Mouse (Mus musculus) liver, embryonic 15.5 days (tissue): Measurements from ENCODE around the gene Supt7l. TPM values are rescaled to one million over a fixed set of nuclear protein-coding genes. Genes with fewer than 3 reads are reported as not detected.

Source experiments
- ATAC-seq: fragments of 200-750 bp; cut with Nextera tagmentation; 2 replicates; pipeline ENCODE4 v1.8.0; 2017; ENCODE audit warnings: moderate number of reproducible peaks, mild to moderate bottlenecking, moderate library complexity; ENCODE audit not compliant: insufficient read depth
- H3K27ac ChIP-seq: fragments of 300-500 bp; sonication (generic); replicated peaks from 2 replicates; pipeline ENCODE4 v1.5.1; 2015; ENCODE audit warnings: mild to moderate bottlenecking, inconsistent platforms
- H3K27me3 ChIP-seq: fragments of 300-500 bp; sonication (generic); 2 replicates; pipeline ENCODE4 v1.6.1; 2015; ENCODE audit warnings: mild to moderate bottlenecking, inconsistent platforms
- H3K36me3 ChIP-seq: fragments of 300-500 bp; sonication (generic); replicated peaks from 2 replicates; pipeline ENCODE4 v1.6.1; 2015; ENCODE audit warnings: moderate library complexity, mild to moderate bottlenecking, inconsistent platforms
- H3K4me1 ChIP-seq: fragments of 300-500 bp; sonication (generic); replicated peaks from 2 replicates; pipeline ENCODE4 v1.6.1; 2015; ENCODE audit warnings: inconsistent platforms
- H3K4me2 ChIP-seq: fragments of 300-500 bp; sonication (generic); 2 replicates; pipeline ENCODE4 v1.6.1; 2015; ENCODE audit warnings: moderate library complexity, mild to moderate bottlenecking, inconsistent platforms
- H3K4me3 ChIP-seq: fragments of 300-500 bp; sonication (generic); replicated peaks from 2 replicates; pipeline ENCODE4 v1.5.1; 2015; ENCODE audit warnings: mild to moderate bottlenecking, inconsistent platforms
- H3K9ac ChIP-seq: fragments of 300-500 bp; sonication (generic); 2 replicates; pipeline ENCODE4 v1.6.1; 2015; ENCODE audit warnings: moderate library complexity, mild to moderate bottlenecking, inconsistent platforms
- H3K9me3 ChIP-seq: fragments of 300-500 bp; sonication (generic); replicated peaks from 2 replicates; pipeline ENCODE4 v1.6.1; 2016; ENCODE audit warnings: inconsistent platforms
- WGBS: fragments of 180-500 bp; shearing (Covaris S2); methylation state at CpG from one replicate; pipeline ENCODE4 v1.1.7; 2015; ENCODE audit warnings: mixed read lengths; ENCODE audit not compliant: insufficient replicate concordance; 5-methylcytosine and 5-hydroxymethylcytosine counted together
- polyA plus RNA-seq: library from polyadenylated mRNA; unstranded; fragments of >200 nt; fragmentation: Nextera tagmentation; extraction: Ambion mirVana; gene quantifications from 2 replicates; pipeline ENCODE4 v1.2.1, GENCODE M21; 2015

Supt7l gene
- polyA plus RNA-seq, 1 experiment from 2014 or later: 7.4 TPM

DNA sequence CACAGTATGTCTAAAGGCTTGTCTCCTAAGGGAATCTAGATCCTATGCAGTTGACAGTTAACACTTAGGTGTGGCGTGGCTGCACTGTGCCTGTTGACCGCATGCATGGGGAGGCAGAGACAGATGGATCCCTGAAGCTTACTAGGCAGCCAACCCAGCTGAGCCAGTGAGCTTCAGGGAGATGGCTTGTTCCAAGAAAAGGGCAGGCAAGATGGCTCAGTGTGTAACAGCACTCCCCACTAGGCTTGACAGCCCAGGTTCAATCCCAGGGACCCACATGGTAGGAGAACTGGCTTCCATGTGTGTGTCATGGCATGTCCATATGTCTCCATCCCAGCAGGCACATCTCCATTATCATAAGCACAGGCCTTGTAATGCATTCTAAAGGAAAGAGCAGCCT is 32.7 kb upstream of the Supt7l start:
- H3K4me1 ChIP-seq: 0 out of 2 replicates have a peak, but pooled peaks cover 2% of the 10 kb centered on the region
- WGBS: 81% methylated on average over 2 of the region's 2 CpGs

GRCm38 (mm10) chr5:31559401-31559800 is 31.8 kb upstream of the Supt7l start:
- Histone ChIP-seq H3K27ac (no peak overlapping the region), H3K4me1 (0 out of 2 replicates have a peak, but pooled peaks cover 2% of the 10 kb centered on the region), H3K4me3 (no peak overlapping the region), H3K36me3 (peaks cover 27% of the 10 kb centered on the region), H3K9ac (no peak overlapping the region), H3K9me3 (no peaks in the 10 kb centered on the region), H3K4me2 (no peak overlapping the region), H3K27me3 (no peaks in the 10 kb centered on the region)
- WGBS: 40% methylated on average over 1 of the region's 1 CpGs
- no peak for ATAC-seq

More for the DNA sequence above, 32.7 kb upstream of the Supt7l start:
- H3K36me3 ChIP-seq: peaks cover 19% of the 10 kb centered on the region
- no peaks in the 10 kb centered on the region for H3K27me3 ChIP-seq
- H3K9me3 ChIP-seq: no peaks in the 10 kb centered on the region
- no peak overlapping the region for H3K27ac ChIP-seq
- no peak for ATAC-seq
- no peak overlapping the region for H3K9ac ChIP-seq
- H3K4me3 ChIP-seq: no peak overlapping the region
- no peak overlapping the region for H3K4me2 ChIP-seq

GRCm38 (mm10) chr5:31535228-31535627 is 7.6 kb upstream of the Supt7l start:
- no peak overlapping the region for H3K4me2 ChIP-seq
- H3K36me3 ChIP-seq: peaks cover 79% of the 10 kb centered on the region
- H3K9me3 ChIP-seq: no peaks in the 10 kb centered on the region
- H3K27ac ChIP-seq: no peak overlapping the region
- no peak overlapping the region for H3K4me3 ChIP-seq
- no peak for ATAC-seq
- no peak overlapping the region for H3K9ac ChIP-seq
- 75% methylated on average over 2 of the region's 2 CpGs for WGBS
- no peaks in the 10 kb centered on the region for H3K27me3 ChIP-seq
- no peaks in the 10 kb centered on the region for H3K4me1 ChIP-seq

GRCm38 (mm10) chr5:31528560-31528959 is 953 bp upstream of the Supt7l start:
- 16% methylated on average over 2 of the region's 2 CpGs for WGBS
- peak overlapping the region; percentile 89; the same call in 1 of the 2 replicates for H3K4me2 ChIP-seq
- no peaks in the 10 kb centered on the region for H3K27me3 ChIP-seq

DNA sequence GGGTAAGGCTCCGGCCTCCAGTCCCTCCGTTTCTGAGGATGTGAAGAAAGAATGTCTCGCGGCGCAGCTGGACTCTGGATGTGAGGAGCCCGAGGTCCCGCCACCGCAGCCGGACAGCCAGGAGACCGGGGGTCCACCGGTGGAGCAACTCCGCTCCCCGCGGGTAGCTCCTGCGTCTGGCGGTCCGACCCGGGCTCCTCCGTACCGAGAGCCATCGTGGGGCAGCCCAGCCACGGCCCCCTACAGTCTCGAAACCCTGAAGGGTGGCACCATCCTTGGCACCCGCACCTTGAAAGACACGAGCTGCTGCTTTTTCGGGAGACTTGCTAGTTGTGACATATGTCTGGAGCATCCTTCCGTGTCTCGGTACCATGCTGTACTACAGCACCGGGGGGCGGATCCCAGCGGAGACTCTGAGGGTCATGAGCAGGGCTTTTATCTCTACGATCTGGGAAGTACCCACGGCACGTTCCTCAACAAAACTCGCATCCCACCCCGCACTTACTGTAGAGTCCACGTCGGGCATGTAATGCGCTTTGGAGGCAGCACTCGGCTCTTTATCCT is 408 bp downstream of the Supt7l start:
- H3K27me3 ChIP-seq: no peaks in the 10 kb centered on the region
- peak; percentile 41 for ATAC-seq
- 1% methylated on average over 40 of the region's 40 CpGs for WGBS

More at GRCm38 (mm10) chr5:31528560-31528959, 953 bp upstream of the Supt7l start:
- ATAC-seq: no peak
- Histone ChIP-seq H3K9me3 (no peaks in the 10 kb centered on the region), H3K9ac (no peak overlapping the region), H3K4me1 (peaks cover 19% of the 10 kb centered on the region), H3K36me3 (peaks cover 40% of the 10 kb centered on the region), H3K4me3 (0 out of 2 replicates have a peak overlapping the region, but pooled peaks have one; percentile 92), H3K27ac (no peak overlapping the region)

DNA sequence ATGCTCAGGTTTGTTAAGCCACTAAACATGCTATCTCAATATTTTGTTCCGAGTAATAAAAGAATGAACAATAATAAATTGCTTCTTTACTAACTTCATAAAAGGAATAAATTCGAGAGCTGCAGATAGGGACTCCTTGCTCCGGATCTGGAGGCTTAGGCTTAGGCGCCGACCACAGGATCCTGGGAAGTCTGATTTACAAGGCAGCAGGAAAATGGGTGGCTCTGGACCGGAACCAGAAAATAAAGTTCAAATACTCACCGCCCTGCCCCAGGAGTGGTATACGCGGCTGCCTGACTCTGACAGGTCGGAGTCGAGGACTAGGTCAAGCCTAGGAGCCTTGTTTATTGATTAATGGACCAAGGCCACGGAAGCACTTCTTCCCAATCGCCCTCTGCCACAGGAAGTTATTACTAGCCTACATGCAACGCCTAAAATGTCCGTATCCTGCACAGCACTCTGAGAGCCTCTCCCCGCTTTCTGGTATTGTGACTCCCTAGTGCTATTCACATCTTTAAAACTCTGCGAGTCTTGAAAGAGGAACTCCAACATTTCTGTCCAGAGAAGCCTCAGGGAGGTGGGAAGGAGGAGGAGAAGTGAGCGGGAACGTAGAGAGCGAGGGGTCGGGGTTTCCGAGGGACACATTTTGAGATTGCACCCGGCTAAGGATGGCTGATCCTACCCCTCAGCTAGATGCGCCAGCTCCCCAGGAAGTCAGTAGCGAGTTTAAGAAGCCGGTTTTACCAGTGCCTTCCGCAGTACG is 1.1 kb downstream of the Supt7l start, which contains the start of gene Slc4a1ap:
Gene Slc4a1ap, plus strand, starts transcription at position 642 of the 763 bp plus-strand sequence.
- under 1% methylated on average over 28 of the region's 28 CpGs for WGBS
- Histone ChIP-seq H3K4me1 (peaks cover 19% of the 10 kb centered on the region), H3K4me3 (peak within 1 kb of the TSS; percentile 92), H3K9ac (peak within 1 kb of the TSS; percentile 82), H3K27ac (peak within 1 kb of the TSS; percentile 75), H3K9me3 (no peaks in the 10 kb centered on the region), H3K27me3 (no peaks in the 10 kb centered on the region), H3K4me2 (peak within 1 kb of the TSS; percentile 89), H3K36me3 (peaks cover 30% of the 10 kb centered on the region)
- ATAC-seq: peak; percentile 85

More for the DNA sequence above, 408 bp downstream of the Supt7l start:
- H3K9ac ChIP-seq: peak overlapping the region; percentile 82
- peak overlapping the region; percentile 75 for H3K27ac ChIP-seq
- H3K4me3 ChIP-seq: peak overlapping the region; percentile 92
- no peaks in the 10 kb centered on the region for H3K9me3 ChIP-seq
- H3K4me1 ChIP-seq: peaks cover 19% of the 10 kb centered on the region
- peak overlapping the region; percentile 89 for H3K4me2 ChIP-seq
- peaks cover 34% of the 10 kb centered on the region for H3K36me3 ChIP-seq

GRCm38 (mm10) chr5:31520556-31520955 is 7.1 kb downstream of the Supt7l start:
- H3K36me3 ChIP-seq: peaks cover 62% of the 10 kb centered on the region
- H3K27ac ChIP-seq: no peak overlapping the region
- peaks cover 3% of the 10 kb centered on the region for H3K4me1 ChIP-seq
- H3K27me3 ChIP-seq: no peaks in the 10 kb centered on the region
- H3K9me3 ChIP-seq: no peaks in the 10 kb centered on the region
- no peak overlapping the region for H3K4me3 ChIP-seq
- H3K4me2 ChIP-seq: no peak overlapping the region
- ATAC-seq: no peak
- WGBS: 72% methylated on average over 6 of the region's 6 CpGs
- no peak overlapping the region for H3K9ac ChIP-seq

- peaks cover 73% of the 10 kb centered on the region for H3K36me3 ChIP-seq
- H3K4me3 ChIP-seq: no peak overlapping the region
- no peaks in the 10 kb centered on the region for H3K27me3 ChIP-seq
- no peaks in the 10 kb centered on the region for H3K4me1 ChIP-seq
- no peaks in the 10 kb centered on the region for H3K9me3 ChIP-seq
- WGBS: 30% methylated on average over 1 of the region's 1 CpGs
- no peak for ATAC-seq
- no peak overlapping the region for H3K9ac ChIP-seq
- H3K4me2 ChIP-seq: no peak overlapping the region
- 0 out of 2 replicates have a peak overlapping the region, but pooled peaks have one; percentile 4 for H3K27ac ChIP-seq
Observed at GRCm38 (mm10) chr5:31512481-31512880, 15.1 kb downstream of the Supt7l start.

GRCm38 (mm10) chr5:31504843-31505242 is 22.8 kb downstream of the Supt7l start:
- no peak overlapping the region for H3K4me3 ChIP-seq
- no peak overlapping the region for H3K9ac ChIP-seq
- H3K27me3 ChIP-seq: no peaks in the 10 kb centered on the region
- no peaks in the 10 kb centered on the region for H3K4me1 ChIP-seq
- H3K4me2 ChIP-seq: no peak overlapping the region
- ATAC-seq: no peak
- H3K36me3 ChIP-seq: peaks cover 69% of the 10 kb centered on the region
- no peaks in the 10 kb centered on the region for H3K9me3 ChIP-seq
- WGBS: 77% methylated on average over 10 of the region's 10 CpGs
- H3K27ac ChIP-seq: no peak overlapping the region

GRCm38 (mm10) chr5:31494513-31495297 is 32.9 kb downstream of the Supt7l start, which contains the start of gene Gpn1:
TSS of gene Gpn1 (plus strand) at chr5:31494741.
- H3K9me3 ChIP-seq: no peaks in the 10 kb centered on the region
- peak within 1 kb of the TSS; percentile 92 for H3K4me2 ChIP-seq
- peaks cover 32% of the 10 kb centered on the region for H3K36me3 ChIP-seq
- peak; percentile 99 for ATAC-seq
- peaks cover 4% of the 10 kb centered on the region for H3K27me3 ChIP-seq
- H3K4me1 ChIP-seq: peaks cover 18% of the 10 kb centered on the region
- H3K4me3 ChIP-seq: peak within 1 kb of the TSS; percentile 84
- H3K9ac ChIP-seq: peak within 1 kb of the TSS; percentile 65
- under 1% methylated on average over 49 of the region's 49 CpGs for WGBS
- H3K27ac ChIP-seq: no peak within 1 kb of the TSS

DNA sequence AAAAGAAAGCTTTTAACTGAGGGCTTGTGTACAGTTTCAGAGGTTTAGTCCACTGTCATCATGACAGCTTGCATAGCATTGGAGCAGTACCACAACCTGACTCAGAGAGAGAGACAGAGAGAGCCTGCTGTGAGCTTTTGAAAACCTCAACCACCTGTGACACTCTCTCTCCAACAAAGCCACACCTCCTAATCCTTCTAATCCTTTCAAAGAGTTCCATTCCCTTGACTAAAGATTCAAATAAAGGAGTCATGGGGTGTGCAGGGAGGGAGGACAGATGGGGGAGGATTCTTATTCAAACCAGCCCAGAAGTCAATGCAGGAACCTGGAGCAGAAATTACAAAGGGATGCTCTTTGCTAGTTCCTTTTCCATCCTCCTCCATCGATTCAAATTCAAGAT is 35.6 kb downstream of the Supt7l start:
- ATAC-seq: no peak
- H3K4me1 ChIP-seq: peaks cover 18% of the 10 kb centered on the region
- WGBS: 49% methylated on average over 1 of the region's 1 CpGs
- no peak overlapping the region for H3K9ac ChIP-seq
- H3K9me3 ChIP-seq: no peaks in the 10 kb centered on the region
- H3K36me3 ChIP-seq: peaks cover 7% of the 10 kb centered on the region
- H3K27ac ChIP-seq: no peak overlapping the region
- no peak overlapping the region for H3K4me3 ChIP-seq
- no peak overlapping the region for H3K4me2 ChIP-seq
- H3K27me3 ChIP-seq: peaks cover 4% of the 10 kb centered on the region
